Mouse (Mus musculus): ENCODE results near the gene Lyrm1.

The Lyrm1 gene

DNA sequence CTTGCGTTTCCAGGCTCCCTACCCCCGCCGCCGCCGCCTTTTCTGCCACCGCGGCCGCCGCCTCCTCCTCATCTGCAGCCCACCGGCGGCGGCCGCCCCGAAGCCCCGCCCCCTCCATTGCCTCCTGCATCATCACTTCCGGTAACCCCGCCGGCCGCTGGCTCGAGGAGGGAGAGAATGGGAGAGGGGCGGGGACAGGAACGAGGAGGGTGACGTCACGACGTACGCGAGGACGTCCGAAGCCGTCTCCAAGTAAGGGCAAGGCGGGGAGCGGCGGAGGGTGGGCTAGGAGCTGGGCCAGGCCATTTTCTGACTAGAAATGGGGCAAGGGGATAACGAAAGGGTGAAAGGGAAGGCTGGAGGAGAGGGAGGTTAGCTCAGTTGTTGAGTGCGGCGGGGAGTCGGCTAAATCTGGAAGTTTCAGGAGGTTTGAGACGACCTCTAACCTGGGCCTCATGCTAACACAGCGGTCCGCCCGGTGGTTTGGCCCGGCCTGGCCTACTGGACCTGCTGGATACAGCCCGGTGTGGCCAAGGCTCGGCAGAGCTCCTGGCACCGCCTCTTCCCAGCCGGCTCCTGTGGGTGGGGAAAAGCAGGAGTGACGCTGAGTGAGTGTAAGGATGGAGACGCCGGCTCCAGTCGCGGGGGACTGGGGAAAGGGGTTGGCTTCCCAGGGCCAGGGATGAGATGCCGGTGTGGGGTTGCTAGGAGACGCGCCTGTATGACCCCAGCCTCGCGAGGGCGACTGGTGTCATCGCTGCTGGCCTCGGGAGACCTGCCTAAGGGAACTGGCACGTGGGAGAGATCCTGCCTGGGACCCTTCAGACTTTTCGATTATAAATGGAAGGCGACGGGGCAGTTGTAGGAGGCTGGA is at the start of gene Lyrm1, which contains the start of gene Dcun1d3:
TSS of gene Lyrm1 (plus strand) at position 223 of the 874 bp plus-strand sequence.
TSS of gene Dcun1d3 (minus strand) at position 660 of the 874 bp plus-strand sequence.
- peak; percentile 98 for DNase-seq (ENCODE audit: low spot score)

DNA sequence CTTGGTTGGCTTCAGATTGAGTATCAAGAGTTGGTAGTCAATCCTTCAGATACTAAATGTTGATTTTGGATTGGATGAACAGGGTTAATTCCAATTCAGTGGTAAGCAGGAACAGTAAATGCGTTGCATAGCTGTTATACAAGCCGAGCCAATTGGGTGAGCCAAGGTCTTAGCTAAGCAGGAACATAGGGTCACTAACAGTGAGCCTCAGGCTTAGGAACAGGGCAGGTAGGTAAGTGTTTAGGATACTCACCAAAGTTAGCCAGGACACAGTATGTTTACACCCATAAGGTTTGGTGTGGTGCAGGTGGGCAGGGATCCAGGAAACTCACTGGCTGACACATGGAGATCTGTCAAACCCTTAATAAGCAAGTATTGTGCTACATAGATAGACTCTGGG is 48.3 kb upstream of the Lyrm1 start:
- DNase-seq (ENCODE audit: low spot score): no peak

DNA sequence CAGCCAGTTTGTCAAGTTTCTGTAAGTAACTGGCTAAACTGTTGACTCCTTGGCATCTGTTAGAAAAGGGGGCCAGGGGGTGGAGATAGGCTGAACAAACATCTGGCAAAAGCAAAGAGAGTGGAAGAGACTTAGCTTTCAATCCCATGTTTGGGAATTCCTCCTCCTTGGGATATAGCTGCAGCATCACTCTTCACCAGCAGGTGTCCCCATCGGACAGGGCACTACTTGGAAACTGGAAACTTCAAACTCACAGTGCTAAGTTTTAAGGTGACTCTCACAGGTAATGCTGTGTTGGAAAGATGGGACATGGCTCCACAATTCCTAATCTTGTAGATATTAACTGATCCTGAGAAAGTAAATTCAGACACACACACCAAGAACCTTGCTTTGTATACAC is 46.6 kb upstream of the Lyrm1 start:
- peak; percentile 76 for DNase-seq (ENCODE audit: low spot score)

DNA sequence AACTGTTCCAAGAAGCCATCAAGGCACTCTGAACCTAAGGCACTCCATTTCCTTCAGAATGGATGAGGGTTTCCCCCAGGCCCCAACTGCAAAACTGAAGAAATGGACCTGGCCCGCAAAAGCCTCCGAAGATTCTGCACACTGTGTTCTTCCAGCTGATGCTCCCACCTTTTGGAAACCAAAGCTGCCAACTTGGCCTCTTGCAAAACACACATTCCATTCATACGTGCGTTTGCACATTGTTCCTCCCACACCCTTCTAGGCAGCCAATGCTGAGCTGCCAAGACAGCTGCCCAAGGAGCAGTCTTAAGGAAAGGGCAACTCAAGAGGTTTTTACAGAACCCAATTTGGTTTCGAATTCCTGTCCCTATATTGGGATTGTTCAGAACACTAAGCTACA is 44.9 kb upstream of the Lyrm1 start:
- peak; percentile 90 for DNase-seq (ENCODE audit: low spot score)

DNA sequence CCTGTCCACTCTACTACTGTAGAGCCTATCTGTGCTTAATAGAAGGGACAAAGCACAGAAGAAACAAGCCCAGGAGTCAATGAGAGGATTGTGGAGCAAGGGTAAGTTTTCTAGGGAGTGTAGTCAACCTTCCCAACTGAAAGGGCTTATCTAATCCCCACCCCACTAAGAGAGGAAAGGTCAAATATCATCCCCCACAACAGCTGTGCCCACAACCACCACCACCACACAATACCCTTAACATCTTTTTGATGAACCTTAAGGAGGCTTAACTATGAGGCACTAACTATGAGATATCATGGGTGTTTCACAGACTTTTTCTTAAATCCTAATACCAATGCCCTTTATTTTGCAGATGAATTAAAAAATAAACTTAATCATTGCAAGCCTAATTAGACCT is 43.2 kb upstream of the Lyrm1 start:
- no peak for DNase-seq (ENCODE audit: low spot score)

DNA sequence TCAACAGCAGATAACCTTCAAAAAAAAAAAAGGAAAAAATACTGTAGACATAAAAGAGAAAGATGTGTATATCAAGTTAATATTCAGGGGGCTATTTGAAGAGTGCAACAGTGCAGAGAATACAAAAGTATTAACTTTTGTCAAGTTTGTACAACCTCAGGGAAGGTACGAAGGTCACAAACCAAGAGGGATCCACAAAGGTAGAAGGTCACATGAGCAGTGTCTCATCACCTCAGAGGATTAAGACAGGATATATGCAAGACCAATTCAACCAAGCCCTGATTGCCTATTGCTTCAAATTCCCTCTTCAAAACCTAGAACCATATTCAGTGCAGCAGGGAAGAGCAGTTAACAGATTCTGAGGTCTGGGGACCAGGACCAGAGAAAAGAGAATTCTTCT is 42.5 kb upstream of the Lyrm1 start:
- DNase-seq (ENCODE audit: low spot score): no peak

DNA sequence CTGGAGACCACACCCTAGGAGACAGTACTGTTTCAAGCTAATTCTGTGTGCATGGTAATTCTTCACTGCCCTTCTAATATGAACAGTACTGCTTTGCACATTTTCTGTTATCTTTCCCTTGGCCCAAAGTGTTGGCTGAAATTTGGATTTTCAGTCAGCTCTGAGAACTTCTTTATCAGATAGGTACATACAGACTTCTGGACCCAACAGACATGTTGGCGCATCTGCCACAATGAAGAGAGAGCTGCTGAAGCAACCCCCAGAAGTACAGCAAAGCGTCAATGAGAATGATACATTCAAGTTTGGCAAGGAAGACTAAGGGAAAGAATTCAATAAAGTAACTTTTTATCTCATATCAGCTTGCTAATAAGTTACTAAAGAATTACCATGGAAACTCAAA is 41.3 kb upstream of the Lyrm1 start:
- DNase-seq (ENCODE audit: low spot score): no peak

DNA sequence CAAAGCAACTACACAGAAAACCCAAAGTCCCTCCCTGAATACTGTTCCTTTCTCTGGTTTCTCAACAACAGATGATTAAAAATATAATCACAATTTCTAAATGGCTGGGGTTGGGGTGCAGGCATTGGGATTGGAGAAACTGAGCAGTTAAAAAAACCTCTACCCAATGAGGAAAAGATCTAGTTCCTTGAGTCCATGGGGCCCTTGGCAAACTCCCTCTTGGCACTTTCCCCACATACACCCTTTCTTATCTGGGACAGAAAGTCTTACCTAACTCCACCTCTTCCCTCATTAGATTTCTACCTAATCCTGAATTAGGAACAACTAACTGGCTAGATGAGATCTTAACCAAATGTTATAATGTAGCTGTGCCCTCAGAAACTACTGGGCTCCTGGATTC is 40.6 kb upstream of the Lyrm1 start:
- no peak for DNase-seq (ENCODE audit: low spot score)

DNA sequence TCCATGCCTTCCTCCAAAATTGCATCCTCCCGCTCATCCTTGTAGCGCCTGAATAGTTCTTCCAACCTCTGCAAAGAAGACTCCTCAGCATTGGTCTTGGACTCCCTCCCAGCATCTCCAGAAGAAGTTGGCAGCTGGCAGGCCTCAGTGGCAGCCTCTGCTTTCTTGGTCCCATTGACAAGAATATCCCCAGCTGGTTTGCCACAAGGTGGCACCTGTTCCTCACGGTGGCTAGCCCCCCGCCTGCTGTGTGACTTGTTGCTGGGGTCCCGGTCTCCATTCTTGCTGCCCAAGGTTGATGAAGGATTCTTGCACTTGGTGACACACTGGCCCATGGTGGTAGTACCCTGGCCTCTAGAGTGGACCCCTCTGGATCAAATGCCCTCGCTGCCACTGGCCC is 36.2 kb upstream of the Lyrm1 start:
- no peak for DNase-seq (ENCODE audit: low spot score)

DNA sequence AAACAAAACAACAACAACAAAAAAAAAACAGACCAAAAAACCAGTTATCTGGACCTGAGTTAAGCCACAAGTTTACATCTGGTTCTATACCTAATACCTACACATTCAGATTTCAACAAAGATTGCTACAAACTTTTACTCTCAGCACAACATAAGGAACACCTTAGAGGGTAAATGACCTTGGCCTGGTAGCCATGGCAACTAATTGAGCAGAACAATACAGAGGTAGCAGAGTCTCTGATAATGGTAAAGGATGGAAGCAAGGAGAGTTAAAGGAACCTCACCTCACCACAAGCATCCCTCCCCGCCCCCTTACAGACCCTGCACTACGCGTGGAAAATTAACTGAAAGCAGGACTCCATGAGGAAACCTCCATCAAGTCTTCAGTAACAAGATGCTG is 35.5 kb upstream of the Lyrm1 start:
- no peak for DNase-seq (ENCODE audit: low spot score)

DNA sequence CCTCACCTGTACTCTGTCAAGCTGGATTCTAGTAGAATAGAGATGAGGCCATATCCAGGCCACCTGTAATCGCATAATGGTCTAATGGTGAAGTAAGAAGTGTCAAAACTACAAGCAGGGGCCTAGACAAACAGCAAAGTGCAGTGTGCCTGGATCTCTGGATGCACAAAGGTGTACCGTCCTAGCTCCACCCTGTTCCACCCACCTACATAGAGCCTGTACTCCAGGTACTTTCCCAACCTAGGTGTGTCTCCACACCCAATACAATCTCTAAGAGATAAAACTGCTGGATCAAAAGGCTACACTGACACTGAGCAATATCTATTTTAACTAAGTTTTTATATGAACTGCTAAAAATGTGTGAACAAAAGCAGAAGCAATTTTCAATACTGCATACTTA is 35.1 kb upstream of the Lyrm1 start:
- no peak for DNase-seq (ENCODE audit: low spot score)

DNA sequence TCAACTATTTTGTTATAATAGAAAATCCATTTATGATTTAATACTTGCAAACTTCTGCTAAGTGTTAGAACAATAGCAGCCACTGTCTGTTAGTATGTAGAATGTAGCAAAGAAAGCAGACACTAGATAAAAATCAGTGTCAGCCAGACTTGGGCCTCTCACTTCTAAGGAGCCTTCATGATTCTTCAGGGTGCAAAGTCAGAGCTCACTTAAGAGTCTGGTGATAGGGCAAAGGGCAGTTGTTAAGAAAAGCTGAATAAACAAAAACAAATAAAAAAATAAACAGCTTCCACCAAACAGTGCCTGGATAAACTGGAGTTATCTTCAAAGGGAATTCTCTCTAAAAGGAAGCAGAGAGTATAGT is 34.7 kb upstream of the Lyrm1 start:
- DNase-seq (ENCODE audit: low spot score): no peak

DNA sequence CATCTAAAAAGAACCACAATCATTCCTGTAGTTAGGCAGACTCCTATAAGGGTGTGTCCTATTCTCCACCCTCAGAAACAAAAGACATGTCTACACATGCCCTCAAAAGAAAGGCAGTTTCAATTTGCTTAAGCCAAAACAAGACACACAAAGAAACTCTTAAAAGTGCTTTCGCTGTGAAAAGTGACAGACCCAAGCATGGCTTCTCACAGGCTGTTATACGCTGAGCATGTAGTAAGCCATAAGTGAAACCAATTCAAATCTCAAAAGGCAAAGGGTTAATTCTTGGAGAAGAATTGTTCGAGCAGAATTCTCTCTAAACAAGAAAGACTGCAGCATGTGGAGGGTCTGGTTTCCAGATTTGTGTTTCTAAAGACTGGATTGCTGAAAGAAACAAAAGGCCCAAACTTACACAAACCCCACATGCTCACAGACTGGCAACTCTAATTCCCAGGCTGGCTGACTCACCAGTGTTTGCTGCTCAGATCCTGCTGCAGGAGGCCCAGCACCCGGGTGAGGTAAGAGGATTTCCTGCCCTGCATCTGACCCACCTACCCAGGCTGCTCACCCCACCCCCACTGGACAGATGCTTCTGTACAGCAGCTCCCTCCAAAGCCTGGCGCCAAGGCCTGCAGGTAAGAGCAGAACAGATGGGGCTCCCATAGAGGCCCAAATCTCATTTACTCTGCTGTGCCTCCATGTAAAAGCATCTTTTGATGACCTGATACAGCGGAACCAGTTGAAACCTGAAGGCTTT is 34.1 kb upstream of the Lyrm1 start:
- DNase-seq (ENCODE audit: low spot score): peak; percentile 63

DNA sequence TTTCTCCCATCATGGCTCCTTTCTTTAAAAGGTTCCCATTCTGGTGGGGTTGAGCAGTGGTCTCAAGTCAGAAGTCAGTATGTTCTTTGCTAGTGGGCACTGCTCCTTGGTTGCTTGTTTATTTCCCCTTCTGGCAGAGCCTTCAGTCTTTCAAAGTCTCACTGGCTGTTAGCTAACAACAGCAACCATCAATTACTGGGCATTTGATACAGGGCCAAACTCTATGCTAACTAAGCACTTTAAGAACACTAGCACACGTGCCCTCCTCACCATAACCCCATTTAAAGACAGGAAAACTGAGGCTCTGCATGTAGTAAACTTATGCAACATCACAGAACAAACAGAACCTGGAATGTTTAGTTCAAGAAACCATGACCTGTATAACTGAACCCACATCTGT is 33.5 kb upstream of the Lyrm1 start:
- no peak for DNase-seq (ENCODE audit: low spot score)

DNA sequence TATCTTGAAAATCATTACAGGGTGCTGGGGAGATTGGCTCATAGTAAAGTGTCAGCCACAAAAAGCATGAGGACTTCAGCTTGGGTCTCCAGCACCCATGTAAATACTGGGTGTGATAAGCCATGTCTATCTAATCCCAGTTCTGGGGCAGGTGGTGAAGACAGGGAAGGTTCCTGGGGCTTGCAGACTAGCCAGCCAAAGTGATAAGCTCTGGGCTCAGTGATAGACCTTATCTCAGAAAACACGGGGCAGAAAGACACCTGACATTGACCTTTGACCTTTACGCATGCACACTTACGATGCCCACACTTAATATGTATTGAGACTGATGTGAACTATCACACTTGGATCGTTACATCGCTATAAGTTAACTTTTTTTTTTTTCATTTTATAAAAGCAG is 31.2 kb upstream of the Lyrm1 start:
- DNase-seq (ENCODE audit: low spot score): no peak

DNA sequence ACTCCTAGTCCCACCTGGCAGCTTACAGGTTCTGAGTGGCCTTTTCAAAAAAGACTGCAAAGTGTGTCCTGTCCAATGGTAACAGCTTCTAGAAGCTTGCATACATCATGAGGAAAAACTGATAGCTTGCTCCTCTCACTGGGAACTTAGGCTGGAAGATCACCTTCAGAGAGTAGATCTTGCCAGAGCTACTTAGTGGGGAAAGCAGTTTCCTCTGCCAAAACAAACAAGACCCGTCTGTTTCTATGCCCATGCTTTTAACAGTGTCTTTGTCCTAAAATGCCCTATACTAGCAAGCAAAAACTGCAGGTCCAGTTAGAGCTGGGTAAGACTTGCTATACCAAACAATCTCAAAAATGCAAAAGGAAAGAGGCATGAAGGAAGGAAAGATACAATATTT is 29.5 kb upstream of the Lyrm1 start:
- no peak for DNase-seq (ENCODE audit: low spot score)

DNA sequence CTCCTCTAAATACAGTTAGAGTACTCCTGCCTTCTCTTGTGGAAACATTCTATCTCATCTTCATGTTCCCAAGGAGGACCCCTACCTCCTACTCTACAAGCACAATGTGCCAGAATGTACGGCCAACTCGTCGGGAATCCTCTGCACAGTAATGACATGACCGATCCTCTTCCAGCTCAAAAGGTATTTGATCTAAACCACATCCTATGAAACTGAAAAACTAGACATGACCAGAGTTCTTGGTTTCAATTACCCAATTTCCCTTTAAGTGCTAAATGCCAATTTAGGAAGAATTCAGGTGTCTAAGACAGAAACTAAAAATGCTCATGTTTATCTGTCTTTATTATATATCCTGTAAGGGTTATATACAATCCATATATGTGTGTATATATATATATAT is 23.5 kb upstream of the Lyrm1 start:
- DNase-seq (ENCODE audit: low spot score): no peak

DNA sequence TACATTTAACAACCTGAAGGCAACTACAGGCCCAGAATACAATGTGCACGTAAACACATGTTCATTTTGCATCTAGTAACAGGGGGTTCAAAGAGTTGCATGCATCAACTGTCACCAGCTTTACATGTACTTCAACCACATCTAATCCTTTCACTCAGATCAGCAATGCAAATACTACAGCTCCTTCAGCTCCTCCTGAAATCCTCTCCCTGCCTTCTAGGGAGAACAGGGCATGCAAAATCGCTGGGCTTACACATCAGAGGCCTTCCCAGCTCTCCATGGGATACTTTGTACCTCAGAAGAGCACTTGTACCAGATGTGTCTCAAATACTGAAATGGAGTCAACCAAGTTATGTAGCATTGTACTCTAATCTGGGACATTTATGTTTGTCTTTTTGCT is 22.6 kb upstream of the Lyrm1 start:
- no peak for DNase-seq (ENCODE audit: low spot score)

DNA sequence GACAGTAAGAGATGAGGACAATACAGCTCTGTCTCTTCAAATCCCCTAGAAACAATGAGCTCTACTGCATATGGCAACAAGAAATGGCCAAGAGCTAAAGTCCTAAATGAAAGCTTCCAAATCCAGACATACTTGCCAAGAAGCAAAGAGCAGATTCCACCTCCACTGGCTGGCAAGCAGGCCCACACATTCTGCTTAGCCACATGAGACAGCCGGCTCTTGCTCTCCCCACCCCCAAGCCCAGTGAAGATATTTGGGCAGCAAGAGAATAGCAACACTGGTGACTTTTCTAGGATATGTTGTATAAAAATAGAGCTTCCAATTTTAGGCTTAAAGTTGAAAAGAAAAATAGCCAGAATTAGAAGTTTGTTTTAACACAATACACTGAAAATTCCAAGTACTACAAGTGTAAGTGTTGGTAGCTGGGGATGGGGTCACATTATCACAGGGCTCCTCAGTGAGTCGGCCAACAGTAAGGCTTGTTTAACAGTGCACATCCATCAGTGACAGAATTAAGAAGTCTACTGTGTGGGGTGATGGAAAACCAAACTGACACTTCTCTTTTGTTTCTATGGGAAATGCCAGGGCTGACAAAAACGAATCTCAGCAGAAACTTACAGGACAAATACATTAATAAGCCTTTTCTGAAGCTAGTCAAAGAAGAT is 19.8 kb upstream of the Lyrm1 start:
- no peak for DNase-seq (ENCODE audit: low spot score)

DNA sequence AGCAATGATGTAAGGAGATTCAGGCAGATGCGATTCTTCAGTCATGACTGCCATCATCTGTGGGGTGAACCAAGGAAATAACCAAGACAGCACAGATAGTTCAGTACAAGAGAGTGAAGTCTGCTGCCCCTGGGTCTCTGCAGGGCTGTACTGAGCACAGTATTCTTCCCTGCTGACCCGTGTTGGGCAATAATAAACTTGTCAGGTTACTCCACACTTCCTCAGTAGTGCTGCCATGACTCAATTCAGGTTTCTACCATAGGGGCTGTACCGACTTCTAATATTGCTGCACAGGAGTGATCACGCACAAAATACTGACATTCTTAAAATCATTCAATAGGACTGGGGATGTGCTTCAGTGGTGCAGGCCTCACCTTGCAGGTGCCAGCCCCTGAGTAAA is 16.5 kb upstream of the Lyrm1 start:
- DNase-seq (ENCODE audit: low spot score): no peak

DNA sequence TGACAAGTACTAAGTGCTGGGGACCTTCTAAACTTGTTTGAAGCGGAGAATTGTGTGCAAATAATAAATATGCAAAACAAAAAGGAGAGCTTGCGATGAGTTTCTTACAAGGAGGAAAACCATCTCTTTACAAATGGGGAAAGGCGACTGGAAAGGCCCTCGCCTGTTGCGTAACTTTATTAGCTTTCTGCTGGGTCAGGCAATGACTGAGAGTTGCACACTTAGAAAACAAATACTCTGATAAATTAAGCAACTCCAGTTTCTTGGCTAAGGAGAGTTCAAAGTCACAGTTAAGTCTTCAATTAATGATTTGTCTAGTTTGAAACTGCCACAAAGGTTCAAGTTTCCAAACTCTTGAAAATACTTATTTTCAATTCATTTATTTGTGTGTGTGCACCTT is 15.3 kb upstream of the Lyrm1 start:
- DNase-seq (ENCODE audit: low spot score): peak; percentile 64

DNA sequence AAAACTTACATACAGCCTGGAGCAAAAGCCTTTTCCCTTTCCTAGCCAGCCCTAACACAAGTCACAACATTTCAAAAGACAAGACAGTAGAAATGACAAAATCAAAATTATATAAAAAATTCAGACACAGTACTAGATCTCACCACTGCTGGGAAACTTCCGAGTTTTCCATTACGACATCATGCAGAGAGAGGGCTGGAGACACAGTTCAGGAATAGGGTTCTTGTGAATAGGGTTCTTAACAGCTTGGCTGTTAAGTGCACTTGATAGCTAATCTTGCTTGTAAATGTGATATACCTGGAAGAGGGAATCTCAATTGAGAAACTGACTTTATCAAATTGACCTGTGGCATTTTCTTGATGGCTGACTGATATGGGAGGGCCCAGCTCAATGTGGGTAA is 14.4 kb upstream of the Lyrm1 start:
- DNase-seq (ENCODE audit: low spot score): peak; percentile 40

DNA sequence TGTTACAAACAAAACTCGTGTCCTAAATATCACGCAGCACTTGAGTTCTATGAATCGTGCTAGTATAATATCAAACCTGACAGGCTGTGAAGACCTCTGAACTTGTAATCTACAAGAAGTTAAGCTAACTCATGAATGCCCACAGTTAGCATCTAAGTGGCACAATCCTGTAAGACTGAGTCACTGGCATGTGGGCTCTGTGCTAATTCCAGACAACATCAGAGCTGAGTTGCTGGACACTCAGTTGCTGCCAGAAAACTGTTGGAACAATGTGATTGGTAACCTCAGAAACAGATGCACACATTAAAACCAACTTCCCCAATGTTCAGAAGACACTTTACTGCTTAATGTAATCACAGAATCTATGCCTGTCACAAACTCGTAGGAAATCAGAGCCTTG is 7.8 kb upstream of the Lyrm1 start:
- no peak for DNase-seq (ENCODE audit: low spot score)
